Mouse (Mus musculus) forebrain, embryonic 14.5 days (tissue): ENCODE results near the gene Ugt3a2. TPM values are rescaled to one million over a fixed set of nuclear protein-coding genes. Genes with fewer than 3 reads are reported as not detected.

Experiments
- ATAC-seq: fragments of 200-750 bp; cut with Nextera tagmentation; 2 replicates; pipeline ENCODE4 v1.8.0; 2017; ENCODE audit warnings: mild to moderate bottlenecking, moderate library complexity
- DNase-seq: peaks from one replicate; pipeline ENCODE4 v3.0.0-alpha.2; 2015; ENCODE audit warnings: low spot score
- H3K27ac ChIP-seq: fragments of 300-500 bp; sonication (generic); 2 replicates; pipeline ENCODE4 v1.5.1; 2014; ENCODE audit warnings: low read depth, mild to moderate bottlenecking, control low read depth, low read length, moderate library complexity
- H3K27me3 ChIP-seq: fragments of 300-500 bp; sonication (generic); replicated peaks from 2 replicates; pipeline ENCODE4 v1.6.1; 2014; ENCODE audit warnings: low read length, control low read depth, mixed read lengths; ENCODE audit not compliant: control insufficient read depth, insufficient read depth
- H3K36me3 ChIP-seq: fragments of 300-500 bp; sonication (generic); 2 replicates; pipeline ENCODE4 v1.6.1; 2014; ENCODE audit warnings: low read length, control low read depth; ENCODE audit not compliant: control insufficient read depth, insufficient read depth
- H3K4me1 ChIP-seq: fragments of 300-500 bp; sonication (generic); 2 replicates; pipeline ENCODE4 v1.6.1; 2014; ENCODE audit warnings: antibody characterized with exemption, low read length, control low read depth; ENCODE audit not compliant: control insufficient read depth, insufficient read depth
- H3K4me2 ChIP-seq: fragments of 300-500 bp; sonication (generic); 2 replicates; pipeline ENCODE4 v1.6.1; 2014; ENCODE audit warnings: mild to moderate bottlenecking, control low read depth, low read length
- H3K4me3 ChIP-seq: fragments of 300-500 bp; sonication (generic); 2 replicates; pipeline ENCODE4 v1.5.1; 2014; ENCODE audit warnings: low read depth, low read length, control low read depth
- H3K9ac ChIP-seq: fragments of 300-500 bp; sonication (generic); 2 replicates; pipeline ENCODE4 v1.6.1; 2014; ENCODE audit warnings: mild to moderate bottlenecking, low read length, control low read depth, moderate library complexity
- H3K9me3 ChIP-seq: fragments of 300-500 bp; sonication (generic); replicated peaks from 2 replicates; pipeline ENCODE4 v1.6.1; 2016; ENCODE audit warnings: low read length, control low read depth, mixed read lengths; ENCODE audit not compliant: control insufficient read depth
- WGBS: fragments of 180-500 bp; shearing (Covaris S2); extraction: QIAGEN DNeasy Blood & Tissue Kit; methylation state at CpG from one replicate; pipeline ENCODE4 v1.1.7; 2014; 5-methylcytosine and 5-hydroxymethylcytosine counted together
- polyA plus RNA-seq: library from polyadenylated mRNA; unstranded; fragments of >200 nt; fragmentation: Nextera tagmentation; extraction: Ambion mirVana; gene quantifications from 2 replicates; pipeline ENCODE4 v1.2.1, GENCODE M21; 2014

Gene Ugt3a2
- not detected in 2 replicates for polyA plus RNA-seq

DNA sequence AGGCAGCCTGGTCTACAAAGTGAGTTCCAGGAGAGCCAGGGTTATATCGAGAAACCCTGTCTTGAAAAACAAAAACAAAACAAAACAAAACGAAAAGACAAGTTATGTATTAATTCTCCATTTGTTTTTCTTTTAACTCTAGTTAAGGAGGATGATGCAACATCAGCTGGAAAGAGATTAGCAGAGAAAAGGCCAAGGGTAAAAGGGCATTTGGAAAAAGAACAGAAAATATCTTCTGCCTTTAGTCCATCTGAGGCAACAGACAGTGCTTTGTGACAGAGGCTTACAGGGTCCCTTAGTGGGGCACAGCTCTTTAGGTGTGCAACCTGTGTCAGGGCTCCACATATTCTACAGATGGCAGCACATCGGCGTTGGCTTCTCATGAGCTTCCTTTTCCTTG lies at the start of gene Ugt3a2:
TSS of gene Ugt3a2 (plus strand) at position 210 of the 400 bp plus-strand sequence.
- Histone ChIP-seq H3K9ac (no peak within 1 kb of the TSS), H3K27me3 (no peaks in the 10 kb centered on the region), H3K27ac (no peak within 1 kb of the TSS), H3K4me3 (no peak within 1 kb of the TSS), H3K4me2 (no peak within 1 kb of the TSS), H3K4me1 (no peaks in the 10 kb centered on the region), H3K36me3 (no peaks in the 10 kb centered on the region), H3K9me3 (no peaks in the 10 kb centered on the region)
- no peak for DNase-seq
- 88% methylated on average over 4 of the region's 4 CpGs for WGBS
- no peak for ATAC-seq

DNA sequence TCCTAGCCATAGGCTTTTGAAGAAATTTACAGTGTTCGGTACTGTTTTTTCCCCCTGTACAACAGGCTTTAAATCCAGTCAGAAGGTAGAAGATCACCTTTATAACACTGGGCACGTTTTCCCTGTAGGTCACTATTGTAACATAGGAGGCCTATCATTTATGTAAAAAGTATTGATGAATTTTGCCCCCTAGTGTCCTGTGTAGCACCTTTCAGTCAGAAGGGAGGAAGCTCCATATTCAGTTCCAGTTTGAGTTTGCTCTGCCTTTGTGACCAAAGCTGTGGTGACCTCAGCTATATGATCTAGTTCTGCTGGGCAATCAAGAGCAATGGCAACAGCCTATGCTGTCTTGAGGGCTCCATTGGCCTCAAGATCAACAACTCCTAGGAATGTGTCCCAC lies 45.7 kb upstream of the Ugt3a2 start:
- no peak for ATAC-seq
- Histone ChIP-seq H3K27me3 (no peaks in the 10 kb centered on the region), H3K9ac (no peak overlapping the region), H3K36me3 (no peaks in the 10 kb centered on the region), H3K4me2 (no peak overlapping the region), H3K9me3 (no peaks in the 10 kb centered on the region), H3K4me3 (no peak overlapping the region), H3K27ac (no peak overlapping the region), H3K4me1 (no peaks in the 10 kb centered on the region)
- WGBS: 73% methylated on average over 2 of the region's 2 CpGs
- no peak for DNase-seq

DNA sequence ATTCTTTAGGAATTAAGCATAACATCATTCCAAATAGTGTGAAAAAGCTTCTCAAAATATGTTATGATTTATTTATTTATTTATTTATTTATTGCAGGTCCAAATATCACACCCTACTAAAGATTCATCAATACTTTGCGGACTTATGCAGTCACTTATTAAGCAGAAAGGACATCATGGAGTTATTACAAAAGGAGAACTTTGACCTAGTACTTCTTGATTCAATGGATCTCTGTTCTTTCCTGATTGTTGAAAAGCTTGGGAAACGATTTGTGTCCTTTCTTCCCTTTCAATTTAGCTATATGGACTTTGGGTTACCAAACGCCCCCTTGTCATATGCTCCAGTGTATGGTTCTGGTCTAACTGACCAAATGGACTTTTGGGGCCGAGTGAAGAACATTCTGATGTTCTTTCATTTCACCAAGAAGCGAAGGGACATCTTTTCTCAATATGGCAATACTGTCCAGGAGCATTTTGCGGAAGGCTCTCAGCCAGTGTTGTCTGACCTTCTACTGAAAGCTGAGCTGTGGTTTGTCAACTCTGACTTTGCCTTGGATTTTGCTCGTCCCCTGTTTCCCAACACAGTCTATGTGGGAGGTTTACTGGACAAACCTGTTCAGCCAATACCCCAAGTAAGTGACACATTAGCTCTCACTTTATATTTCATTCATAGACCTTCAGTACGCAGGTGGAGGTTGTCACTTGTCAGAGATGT lies 29.2 kb upstream of the Ugt3a2 start:
- Histone ChIP-seq H3K9ac (no peak overlapping the region), H3K4me2 (no peak overlapping the region), H3K27me3 (no peaks in the 10 kb centered on the region), H3K27ac (no peak overlapping the region), H3K36me3 (no peaks in the 10 kb centered on the region), H3K9me3 (no peaks in the 10 kb centered on the region), H3K4me1 (no peaks in the 10 kb centered on the region), H3K4me3 (no peak overlapping the region)
- ATAC-seq: no peak
- no peak for DNase-seq
- 82% methylated on average over 8 of the region's 8 CpGs for WGBS

DNA sequence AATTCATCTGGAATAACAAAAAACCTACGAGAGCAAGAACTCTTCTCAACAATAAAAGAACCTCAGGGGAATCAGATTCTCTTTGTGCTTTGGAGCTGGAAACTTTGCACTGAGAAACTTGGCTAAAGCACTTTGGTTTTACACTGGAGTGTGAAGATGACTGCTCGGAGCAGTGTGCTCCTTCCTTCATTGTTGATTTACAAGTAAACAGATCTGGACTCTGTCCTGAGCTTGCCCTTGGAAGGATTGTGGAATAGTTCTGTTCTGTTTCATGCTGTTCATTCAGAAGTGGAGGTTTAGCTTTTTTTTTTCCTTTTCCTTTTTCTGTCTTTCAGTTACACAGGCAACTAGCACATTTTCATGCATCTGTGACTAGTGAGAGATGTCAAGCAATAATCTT lies 754 bp upstream of the Ugt3a2 start:
- Histone ChIP-seq H3K4me1 (no peaks in the 10 kb centered on the region), H3K4me3 (no peak overlapping the region), H3K9ac (no peak overlapping the region), H3K4me2 (no peak overlapping the region), H3K27ac (no peak overlapping the region), H3K27me3 (no peaks in the 10 kb centered on the region), H3K9me3 (no peaks in the 10 kb centered on the region), H3K36me3 (no peaks in the 10 kb centered on the region)
- no peak for ATAC-seq
- DNase-seq: no peak
- WGBS: 78% methylated on average over 2 of the region's 2 CpGs

DNA sequence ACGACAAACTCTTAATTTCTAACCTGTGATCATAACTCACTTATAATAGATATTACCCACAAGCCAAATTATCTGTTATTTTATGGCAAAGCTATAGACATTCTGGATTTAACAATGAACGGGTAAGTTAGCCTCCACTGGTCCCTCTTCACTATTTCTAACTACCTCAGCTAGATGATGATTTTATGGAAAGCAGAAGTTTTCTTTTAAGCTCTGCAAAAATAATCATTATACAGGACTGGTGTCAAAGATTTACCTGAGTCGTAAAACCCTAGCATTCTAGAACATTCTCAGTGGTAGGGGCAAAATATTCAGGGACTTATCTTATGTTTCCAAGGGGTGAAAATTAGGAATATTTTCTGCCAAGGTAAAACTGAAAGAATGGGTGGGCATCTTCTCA lies 1.3 kb downstream of the Ugt3a2 start:
- WGBS: 87% methylated on average over 3 of the region's 3 CpGs

DNA sequence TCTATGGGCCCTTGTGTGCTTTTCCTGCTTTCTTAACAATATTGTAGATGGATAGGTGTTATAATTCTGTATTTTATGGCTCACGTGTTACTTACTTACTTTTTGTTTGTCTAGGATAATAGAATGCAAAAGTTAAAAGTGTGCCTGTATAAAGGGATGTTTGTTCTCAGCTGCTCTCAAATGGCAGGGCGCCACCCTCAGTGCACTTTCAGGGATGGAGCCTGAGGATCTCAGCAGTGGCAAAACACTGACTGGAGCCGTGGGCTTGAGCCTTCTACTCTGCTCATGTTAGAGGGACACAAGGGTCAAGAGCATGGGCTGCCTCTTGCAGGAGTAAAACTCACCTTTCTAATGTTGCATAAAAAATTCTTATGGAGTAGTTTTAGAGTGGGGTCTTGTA lies 1.7 kb downstream of the Ugt3a2 start:
- Histone ChIP-seq H3K4me3 (no peak overlapping the region), H3K9me3 (no peaks in the 10 kb centered on the region), H3K9ac (no peak overlapping the region), H3K36me3 (no peaks in the 10 kb centered on the region), H3K27me3 (no peaks in the 10 kb centered on the region), H3K4me2 (no peak overlapping the region), H3K27ac (no peak overlapping the region), H3K4me1 (no peaks in the 10 kb centered on the region)
- WGBS: 69% methylated on average over 3 of the region's 3 CpGs
- ATAC-seq (no peak), DNase-seq (no peak)

More for the DNA sequence above, 1.3 kb downstream of the Ugt3a2 start:
- no peak for DNase-seq
- no peaks in the 10 kb centered on the region for H3K9me3 ChIP-seq
- H3K4me2 ChIP-seq: no peak overlapping the region
- H3K9ac ChIP-seq: no peak overlapping the region
- no peak overlapping the region for H3K27ac ChIP-seq
- H3K4me1 ChIP-seq: no peaks in the 10 kb centered on the region
- H3K4me3 ChIP-seq: no peak overlapping the region
- H3K27me3 ChIP-seq: no peaks in the 10 kb centered on the region
- no peak for ATAC-seq
- H3K36me3 ChIP-seq: no peaks in the 10 kb centered on the region

DNA sequence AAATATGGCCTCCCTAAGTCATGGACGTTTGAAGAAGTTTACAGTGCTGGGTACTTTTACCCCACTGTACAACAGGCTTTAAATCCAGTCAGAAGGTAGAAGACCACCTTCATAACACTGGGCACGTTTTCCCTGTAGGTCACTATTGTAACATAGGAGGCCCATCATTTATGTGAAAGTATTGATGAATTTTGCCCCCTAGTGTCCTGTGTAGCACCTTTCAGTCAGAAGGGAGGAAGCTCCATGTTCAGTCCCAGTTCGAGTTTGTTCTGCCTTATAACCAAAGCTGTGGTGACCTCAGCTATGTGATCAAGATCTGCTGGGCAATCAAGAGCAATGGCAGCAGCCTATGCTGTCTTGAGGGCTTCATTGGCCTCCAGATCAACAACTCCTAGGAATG lies 13.4 kb downstream of the Ugt3a2 start:
- no peaks in the 10 kb centered on the region for H3K4me1 ChIP-seq
- no peaks in the 10 kb centered on the region for H3K27me3 ChIP-seq
- no peaks in the 10 kb centered on the region for H3K9me3 ChIP-seq
- no peak for DNase-seq
- no peaks in the 10 kb centered on the region for H3K36me3 ChIP-seq
- H3K4me3 ChIP-seq: no peak overlapping the region
- no peak for ATAC-seq
- no peak overlapping the region for H3K4me2 ChIP-seq
- 52% methylated on average over 3 of the region's 3 CpGs for WGBS
- H3K9ac ChIP-seq: no peak overlapping the region
- no peak overlapping the region for H3K27ac ChIP-seq

DNA sequence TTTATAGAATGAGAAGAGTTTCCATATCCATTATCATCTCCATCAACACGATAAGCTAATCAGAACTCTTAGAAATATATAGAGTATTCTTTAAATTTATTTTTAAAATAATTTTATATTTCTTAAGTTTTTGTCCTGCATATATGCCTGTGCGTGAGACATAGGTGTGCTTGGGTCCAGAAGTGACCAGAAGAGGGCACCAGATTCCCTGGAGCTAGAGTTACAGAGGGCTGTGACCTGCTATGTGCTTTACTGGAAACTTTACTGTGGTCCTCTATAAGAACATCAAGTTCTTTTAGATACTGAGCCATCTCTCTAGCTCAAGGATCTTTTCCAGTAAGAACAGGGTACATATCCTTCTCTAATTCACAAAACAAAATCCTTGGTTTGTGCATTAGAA lies 27.5 kb downstream of the Ugt3a2 start:
- ATAC-seq: no peak
- Histone ChIP-seq H3K4me3 (no peak overlapping the region), H3K4me1 (no peaks in the 10 kb centered on the region), H3K9ac (no peak overlapping the region), H3K36me3 (no peaks in the 10 kb centered on the region), H3K4me2 (no peak overlapping the region), H3K9me3 (no peaks in the 10 kb centered on the region), H3K27me3 (no peaks in the 10 kb centered on the region), H3K27ac (no peak overlapping the region)
- 70% methylated on average over 2 of the region's 2 CpGs for WGBS
- DNase-seq: no peak

DNA sequence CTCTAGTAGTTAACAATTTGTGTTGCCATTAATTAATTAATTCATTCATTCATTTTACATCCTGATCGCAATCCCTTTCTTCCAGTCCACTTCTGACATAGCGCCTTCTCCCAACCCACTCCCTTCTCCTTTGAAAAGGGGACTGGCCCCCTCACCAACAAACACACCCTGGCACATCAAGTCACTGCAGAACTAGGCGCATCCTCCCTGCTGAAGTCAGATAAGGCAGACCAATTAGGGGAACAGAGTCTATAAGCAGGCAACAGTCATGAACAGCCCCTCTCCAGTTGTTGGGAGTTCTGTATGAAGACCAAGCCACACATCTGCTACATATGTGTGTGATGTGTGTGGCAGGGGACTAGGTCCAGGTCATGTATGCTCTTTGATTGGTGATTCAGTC lies 33.4 kb downstream of the Ugt3a2 start:
- H3K27ac ChIP-seq: no peak overlapping the region
- ATAC-seq: no peak
- 81% methylated on average over 3 of the region's 3 CpGs for WGBS
- no peak overlapping the region for H3K4me2 ChIP-seq
- no peak for DNase-seq
- H3K4me1 ChIP-seq: no peaks in the 10 kb centered on the region
- no peaks in the 10 kb centered on the region for H3K36me3 ChIP-seq
- H3K9me3 ChIP-seq: no peaks in the 10 kb centered on the region
- H3K27me3 ChIP-seq: no peaks in the 10 kb centered on the region
- H3K4me3 ChIP-seq: no peak overlapping the region
- H3K9ac ChIP-seq: no peak overlapping the region
